Mouse (Mus musculus) brown adipose tissue, adult 24 weeks (tissue): ENCODE measurements around the gene Eif3k. TPM values are rescaled to one million over a fixed set of nuclear protein-coding genes. Genes with fewer than 3 reads are reported as not detected.

Experiments
- H3K27ac ChIP-seq: fragments of 200-500 bp; replicated peaks from 2 replicates; pipeline ENCODE4 v1.5.1; 2012; ENCODE audit warnings: low read depth, mild to moderate bottlenecking, low read length
- H3K4me1 ChIP-seq: fragments of 200-500 bp; 2 replicates; pipeline ENCODE4 v1.6.1; 2012; ENCODE audit warnings: low read length, mixed read lengths; ENCODE audit not compliant: control insufficient read depth, insufficient read depth, insufficient read length
- H3K4me3 ChIP-seq: fragments of 200-500 bp; 2 replicates; pipeline ENCODE4 v1.5.1; 2012; ENCODE audit warnings: low read depth, mild to moderate bottlenecking, low read length, moderate library complexity; ENCODE audit not compliant: insufficient read depth
- polyA plus RNA-seq: library from polyadenylated mRNA; stranded (reverse); fragments of >200 nt; gene quantifications from 2 replicates; pipeline ENCODE4 v1.2.4, GENCODE M21; 2012; ENCODE audit not compliant: missing spikeins, insufficient read depth, insufficient read length

The Eif3k gene
- 165 and 216 TPM in 2 replicates for polyA plus RNA-seq

DNA sequence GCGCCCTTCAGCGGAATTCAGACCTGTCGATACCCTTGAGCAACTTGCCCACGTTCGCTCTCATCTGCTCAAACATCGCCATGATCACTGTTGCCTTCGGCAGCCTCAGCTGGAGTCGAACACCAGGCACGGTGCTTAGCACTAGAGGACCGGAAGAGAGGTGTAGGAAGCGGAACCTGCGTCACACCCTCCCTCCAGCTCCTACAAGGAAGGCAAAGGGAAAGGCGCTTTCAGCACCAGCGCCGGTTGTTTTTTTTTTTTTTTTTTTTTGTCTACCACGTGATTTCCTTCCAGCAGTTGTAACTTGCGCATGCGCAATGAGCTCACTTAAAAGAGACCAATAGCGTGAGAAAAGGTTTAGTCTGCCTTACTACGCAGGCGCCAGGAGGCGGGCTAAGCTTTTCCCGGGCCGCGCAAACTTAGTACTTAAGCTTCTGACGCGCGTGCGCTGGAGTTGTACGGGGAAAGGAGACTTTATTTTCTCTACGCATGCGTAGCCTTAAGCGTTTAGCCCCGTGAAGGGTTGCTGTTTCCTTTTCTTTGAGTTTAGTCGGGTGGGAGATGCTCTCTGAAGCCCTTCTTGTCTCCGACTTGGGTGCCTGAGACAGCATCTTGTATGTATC, at the start of gene Eif3k, which contains the start of gene Map4k1:
TSS of gene Eif3k (minus strand) at position 214 of the 623 bp plus-strand sequence.
TSS of gene Map4k1 (plus strand) at position 400 of the 623 bp plus-strand sequence.
- Histone ChIP-seq H3K27ac (peak within 1 kb of the TSS; percentile 90), H3K4me1 (peaks cover 3% of the 10 kb centered on the region; the same call in 1 of the 2 replicates), H3K4me3 (peak within 1 kb of the TSS; percentile 82)

DNA sequence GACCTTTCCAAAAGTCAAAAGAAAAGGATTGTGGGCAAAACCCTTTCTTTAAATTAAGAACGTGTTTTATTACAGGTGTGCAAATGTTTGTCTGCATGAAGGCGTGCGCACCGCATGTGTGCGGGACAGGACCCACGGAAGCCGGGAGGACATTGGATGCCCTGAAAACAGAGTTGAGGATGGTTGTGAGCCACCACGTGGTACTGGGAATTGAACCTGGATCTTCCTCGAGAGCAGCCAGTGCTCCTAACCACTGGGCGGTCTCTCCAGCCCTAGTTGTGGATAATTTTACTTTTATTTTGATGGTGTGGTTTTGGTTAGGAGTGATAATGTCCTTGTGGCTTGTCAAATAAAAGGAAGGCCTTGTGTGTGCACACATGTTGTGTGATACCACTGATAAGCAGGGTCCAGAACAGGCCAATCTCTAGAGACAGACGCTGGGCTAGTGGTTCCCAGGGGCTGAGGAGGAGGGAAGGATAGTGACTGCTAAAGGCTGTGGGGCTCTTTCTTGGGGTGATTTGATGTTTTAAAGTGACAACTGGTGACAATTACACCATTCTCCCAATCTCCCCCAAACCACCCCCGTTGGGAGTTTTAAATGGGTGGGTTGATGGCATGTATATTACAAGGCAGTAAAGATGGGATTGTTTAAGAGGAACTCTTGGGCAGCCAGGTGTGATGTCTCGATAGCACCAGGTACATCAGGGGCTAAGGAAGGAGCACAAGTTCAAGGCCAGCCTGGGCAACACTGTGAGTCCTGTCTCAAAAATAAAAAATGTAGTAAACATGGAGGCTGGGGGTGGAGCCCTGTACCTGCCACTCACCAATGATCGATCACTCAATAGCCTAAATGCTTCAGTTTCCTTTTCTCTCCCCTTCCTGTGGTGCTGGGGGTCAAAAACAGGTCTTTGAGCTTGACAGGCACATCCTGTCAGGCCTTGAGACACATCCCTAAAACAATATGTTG, 48.3 kb upstream of the Eif3k start:
- Histone ChIP-seq H3K4me1 (no peaks in the 10 kb centered on the region), H3K27ac (no peak overlapping the region), H3K4me3 (no peak overlapping the region)

DNA sequence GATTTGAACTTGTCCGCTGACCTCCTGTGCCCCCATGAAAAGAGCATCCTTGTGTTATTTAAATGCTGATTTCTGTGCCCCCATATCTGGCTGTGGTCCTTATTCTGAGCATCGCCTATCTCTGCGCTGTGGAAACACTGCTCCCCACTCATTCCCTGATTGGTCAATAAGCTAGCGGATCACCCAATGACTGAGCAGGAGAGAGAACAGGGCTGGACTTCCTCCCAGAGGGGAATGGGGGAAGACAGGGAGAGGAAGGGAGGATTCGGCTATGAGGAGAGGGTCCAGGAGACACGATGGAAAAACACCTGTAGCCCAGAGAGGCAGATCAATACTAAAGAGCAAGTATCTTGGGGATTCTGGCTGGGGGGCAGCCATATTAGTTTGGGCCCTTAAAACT, 47.1 kb upstream of the Eif3k start:
- H3K4me3 ChIP-seq: no peak overlapping the region
- no peaks in the 10 kb centered on the region for H3K4me1 ChIP-seq
- H3K27ac ChIP-seq: no peak overlapping the region

DNA sequence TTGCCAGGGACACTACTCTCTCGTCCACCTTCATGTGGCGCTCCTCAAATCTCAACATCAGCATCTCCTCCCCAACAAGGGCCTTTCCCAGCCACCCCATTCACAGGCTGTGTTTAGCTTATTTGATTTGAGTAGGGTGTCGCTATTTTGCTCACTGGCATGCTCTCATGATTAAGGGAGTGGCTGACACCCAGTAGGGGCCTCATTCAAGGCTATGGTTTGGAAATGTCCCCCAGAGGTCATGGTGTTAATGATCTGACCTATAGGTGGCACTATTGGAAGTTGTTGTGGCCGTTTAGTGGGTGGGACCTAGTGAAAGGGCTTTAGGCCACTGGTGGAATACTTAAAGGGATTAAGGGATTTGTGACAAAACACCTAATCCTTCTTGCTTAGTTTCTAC, 45.1 kb upstream of the Eif3k start:
- H3K4me3 ChIP-seq: no peak overlapping the region
- no peaks in the 10 kb centered on the region for H3K4me1 ChIP-seq
- no peak overlapping the region for H3K27ac ChIP-seq

DNA sequence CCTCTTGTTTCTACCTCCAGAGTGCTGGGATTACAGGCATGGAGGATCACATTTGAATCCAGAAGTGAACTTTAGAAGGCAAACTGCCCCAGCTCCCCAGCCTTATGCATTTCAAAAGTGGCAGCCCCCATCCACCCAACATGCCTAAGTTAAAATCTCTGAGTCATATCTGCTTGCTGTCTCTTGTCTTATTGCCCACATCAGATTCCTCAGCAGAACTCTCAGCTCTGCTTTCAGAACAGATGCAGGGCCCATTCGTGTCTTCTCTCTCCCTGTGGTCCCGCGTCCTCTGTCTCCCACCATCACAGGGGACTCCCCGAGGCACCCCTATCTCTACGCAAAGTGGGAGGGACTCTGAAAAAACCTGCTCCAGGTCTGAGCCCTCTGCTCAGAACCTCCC, 44.5 kb upstream of the Eif3k start:
- no peaks in the 10 kb centered on the region for H3K4me1 ChIP-seq
- no peak overlapping the region for H3K4me3 ChIP-seq
- H3K27ac ChIP-seq: no peak overlapping the region

DNA sequence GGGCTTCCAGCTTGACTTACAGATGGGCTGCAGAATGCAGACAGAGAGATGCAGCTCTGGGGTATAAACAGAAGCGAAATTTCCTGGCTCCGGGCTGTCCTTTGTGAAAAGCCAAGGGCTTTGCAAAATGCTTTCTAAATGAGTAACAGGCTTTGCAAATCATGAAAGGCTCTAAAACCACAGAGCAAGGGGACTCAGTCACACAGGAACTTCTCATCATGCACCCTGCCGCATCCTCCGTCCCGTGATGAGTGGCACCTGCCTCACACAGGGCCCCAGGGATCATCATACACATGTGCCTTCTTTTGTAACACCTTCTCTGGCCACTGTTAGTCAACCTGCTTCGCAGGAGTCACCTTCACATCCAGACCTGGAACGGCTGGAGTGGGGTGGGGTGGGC, 43.9 kb upstream of the Eif3k start:
- no peaks in the 10 kb centered on the region for H3K4me1 ChIP-seq
- H3K4me3 ChIP-seq: no peak overlapping the region
- H3K27ac ChIP-seq: no peak overlapping the region

DNA sequence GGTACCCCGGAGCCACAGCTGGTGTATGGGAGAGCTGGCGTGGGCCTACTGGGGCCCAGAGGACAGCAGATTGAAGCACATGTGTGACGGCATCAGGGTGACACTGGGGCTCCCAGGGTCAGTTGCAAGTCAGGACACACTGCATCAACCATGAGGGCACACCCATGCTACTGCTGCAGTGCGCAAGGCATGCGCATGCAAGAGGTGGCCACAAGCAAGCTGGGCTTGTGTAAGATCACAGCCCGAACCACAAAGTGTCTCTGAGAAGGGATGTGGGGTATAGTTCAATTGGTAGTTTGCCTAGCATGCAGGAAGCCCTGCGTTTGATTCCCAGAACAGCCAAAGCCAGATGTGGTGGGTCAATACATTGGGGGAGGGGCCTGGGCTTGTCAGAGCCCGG, 41.9 kb upstream of the Eif3k start:
- H3K4me1 ChIP-seq: no peaks in the 10 kb centered on the region
- H3K27ac ChIP-seq: no peak overlapping the region
- no peak overlapping the region for H3K4me3 ChIP-seq

DNA sequence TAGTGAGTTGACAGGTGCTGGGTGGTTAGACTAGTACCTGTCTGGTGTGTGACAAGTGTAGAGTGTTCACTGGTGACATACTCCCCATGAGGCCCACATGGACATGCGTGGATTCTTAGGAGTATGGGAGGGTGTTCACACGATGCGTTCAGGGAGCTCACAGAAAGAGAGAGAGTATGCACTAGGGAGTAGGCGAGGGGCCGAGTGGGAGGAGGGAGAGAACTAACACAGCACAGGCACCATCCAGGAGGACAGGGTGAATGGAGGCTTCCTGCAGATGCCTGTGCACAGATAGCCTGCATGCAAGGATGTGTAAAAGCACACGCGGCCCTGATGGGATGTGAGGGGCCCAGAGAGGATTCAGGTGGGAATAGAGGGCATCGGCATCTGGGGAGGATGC, 40.8 kb upstream of the Eif3k start:
- H3K27ac ChIP-seq: no peak overlapping the region
- no peaks in the 10 kb centered on the region for H3K4me1 ChIP-seq
- no peak overlapping the region for H3K4me3 ChIP-seq

DNA sequence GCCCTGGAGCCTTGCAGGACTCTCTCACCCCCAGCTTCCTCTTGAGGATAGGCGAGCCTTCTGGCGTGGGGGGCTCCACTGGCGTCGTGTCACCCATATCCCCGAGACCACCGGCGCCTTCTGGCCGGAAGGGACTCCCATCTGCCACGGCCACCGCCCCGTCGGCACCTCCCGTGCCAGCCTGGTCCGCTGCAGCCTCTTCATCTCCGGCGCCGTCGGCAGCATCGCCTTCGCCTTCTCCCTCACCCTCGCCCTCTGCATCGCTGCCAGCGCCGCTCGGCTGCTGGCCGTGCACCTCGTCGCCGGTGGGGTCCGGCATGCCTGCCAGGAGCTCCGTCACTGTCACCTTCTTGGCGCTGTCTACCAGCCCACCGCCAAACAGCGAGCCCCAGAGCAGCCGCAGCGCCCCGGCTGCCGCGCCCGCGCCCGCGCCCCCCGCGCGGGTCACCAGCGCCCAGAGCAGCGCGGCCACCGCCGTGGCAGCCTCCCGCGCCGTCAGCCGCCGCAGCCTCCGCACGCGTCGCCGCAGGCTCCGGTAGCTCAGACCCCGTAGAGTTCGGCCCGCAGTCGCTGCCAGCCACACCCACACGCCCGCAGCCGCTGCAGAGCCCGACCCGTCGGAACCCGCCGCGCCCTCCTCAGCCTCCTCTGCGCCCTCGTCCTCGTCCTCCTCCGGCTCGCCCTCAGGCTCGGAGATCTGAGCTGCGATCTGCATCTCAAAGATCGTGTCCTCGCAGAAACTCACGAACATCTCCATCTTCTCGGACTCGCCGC, 38.0 kb upstream of the Eif3k start:
- peak overlapping the region; percentile 24; the same call in 1 of the 2 replicates for H3K4me3 ChIP-seq
- H3K27ac ChIP-seq: no peak overlapping the region
- H3K4me1 ChIP-seq: no peaks in the 10 kb centered on the region

DNA sequence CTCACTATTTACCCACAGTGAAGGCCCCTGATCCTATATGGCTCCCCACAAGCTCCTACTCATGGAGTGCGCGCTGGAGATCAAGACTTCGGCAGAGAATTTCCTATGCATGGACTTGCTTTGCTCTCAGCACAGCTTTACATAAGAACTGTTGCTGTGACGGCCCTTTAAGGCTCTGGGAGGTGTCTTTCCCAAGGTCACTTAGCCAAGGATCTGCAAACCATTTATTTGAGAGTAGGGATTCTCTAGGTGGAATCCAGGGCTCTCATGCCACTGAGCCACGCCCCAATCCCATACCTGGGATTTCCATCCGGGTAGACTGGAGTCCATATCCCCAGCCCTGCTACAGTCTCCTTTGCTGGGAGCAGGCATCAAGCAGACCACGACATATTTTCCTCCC, 35.6 kb upstream of the Eif3k start:
- Histone ChIP-seq H3K27ac (no peak overlapping the region), H3K4me1 (no peaks in the 10 kb centered on the region), H3K4me3 (no peak overlapping the region)

DNA sequence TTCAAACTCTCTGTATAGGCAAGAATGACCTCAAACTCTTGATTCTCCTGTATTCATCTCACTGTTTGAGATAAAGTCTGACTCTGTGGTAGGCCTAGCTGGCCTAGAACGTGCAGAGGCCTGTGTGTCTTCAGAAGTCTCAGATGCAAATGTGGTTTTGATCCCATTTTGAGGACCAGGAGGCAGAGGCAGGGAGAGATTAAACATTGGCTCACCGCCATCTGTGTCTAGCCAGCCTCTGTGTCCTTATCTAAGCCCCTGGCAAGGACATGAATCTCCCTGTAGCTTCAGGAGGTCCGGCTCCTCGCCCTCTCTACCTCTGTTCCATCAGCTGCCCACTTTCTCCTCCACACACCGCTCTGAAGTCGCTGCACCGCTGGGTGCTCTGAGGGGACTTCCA, 34.8 kb upstream of the Eif3k start:
- Histone ChIP-seq H3K4me3 (no peak overlapping the region), H3K4me1 (no peaks in the 10 kb centered on the region), H3K27ac (no peak overlapping the region)

DNA sequence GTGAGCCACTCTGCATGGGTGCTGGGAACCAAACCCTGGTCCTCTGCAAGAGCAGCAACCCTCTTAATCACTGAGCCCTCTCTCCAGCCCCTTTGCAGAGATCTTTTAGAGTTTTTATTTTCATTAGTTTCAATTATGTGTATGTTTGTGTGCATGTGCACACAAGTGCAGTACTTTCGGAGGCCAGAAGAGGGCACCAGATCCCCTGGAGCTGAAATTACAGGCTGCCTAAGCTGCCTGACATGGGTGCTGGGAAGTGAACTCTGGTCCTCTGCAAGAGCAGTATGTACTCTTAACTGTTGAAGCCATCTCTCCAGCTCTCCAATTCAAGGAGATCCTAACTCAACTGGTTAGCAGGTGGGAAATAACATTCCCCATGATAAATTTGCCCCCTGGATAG, 33.3 kb upstream of the Eif3k start:
- H3K4me3 ChIP-seq: no peak overlapping the region
- H3K4me1 ChIP-seq: no peaks in the 10 kb centered on the region
- H3K27ac ChIP-seq: no peak overlapping the region

DNA sequence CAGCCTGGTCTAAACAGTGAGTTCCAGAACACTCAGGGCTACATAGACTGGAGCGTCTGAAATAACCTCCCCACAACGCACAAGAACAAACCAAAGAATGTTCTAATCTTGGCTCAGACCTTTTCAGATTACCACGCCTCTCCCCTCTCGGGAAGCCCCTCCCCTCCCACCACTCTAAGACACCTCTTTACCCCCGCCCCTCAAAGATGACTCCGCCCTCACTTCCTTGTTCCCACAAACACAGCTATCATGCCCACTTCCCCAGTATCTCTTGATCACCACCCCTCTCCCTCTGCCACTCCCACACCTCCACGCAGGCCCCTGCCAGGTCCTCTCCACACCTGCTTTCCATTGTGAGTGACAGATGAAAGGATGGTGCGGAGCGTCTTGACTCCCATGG, 27.1 kb upstream of the Eif3k start:
- Histone ChIP-seq H3K27ac (no peak overlapping the region; the same call in 1 of the 2 replicates), H3K4me1 (no peaks in the 10 kb centered on the region), H3K4me3 (no peak overlapping the region)

DNA sequence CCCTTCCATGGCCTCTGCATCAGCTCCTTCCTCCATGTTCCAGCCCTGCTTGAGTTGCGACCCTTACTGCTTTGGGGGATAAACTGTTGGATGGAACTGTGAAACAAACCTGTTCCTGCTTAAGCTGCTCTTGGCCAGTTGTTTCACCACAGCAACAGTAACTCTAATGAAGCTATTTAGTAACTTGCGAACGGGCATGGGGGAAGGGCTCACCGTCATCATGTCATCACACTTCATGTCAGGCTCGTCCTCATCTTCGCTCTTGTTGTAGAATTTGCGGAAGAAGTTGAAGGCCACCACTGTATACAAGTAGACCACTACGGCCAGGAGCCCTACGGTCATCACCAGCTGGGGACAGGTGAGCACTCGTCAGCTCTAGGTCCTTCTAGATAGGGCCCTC, 26.5 kb upstream of the Eif3k start:
- no peaks in the 10 kb centered on the region for H3K4me1 ChIP-seq
- no peak overlapping the region for H3K4me3 ChIP-seq
- H3K27ac ChIP-seq: no peak overlapping the region; the same call in 1 of the 2 replicates
